Mouse (Mus musculus) cerebellum, adult 2 months (tissue): ENCODE measurements around the gene Rhobtb1.

Experiments used
- CTCF ChIP-seq: fragments of 200-500 bp; IDR thresholded peaks from 2 replicates; pipeline ENCODE4 v1.5.1; 2011; ENCODE audit warnings: low read depth, mild to moderate bottlenecking, control low read depth, low read length, moderate library complexity, borderline replicate concordance; ENCODE audit not compliant: insufficient read depth
- POLR2A ChIP-seq: fragments of 200-500 bp; IDR thresholded peaks from 2 replicates; pipeline ENCODE4 v1.6.1; 2011; ENCODE audit warnings: low read length, control low read depth, borderline replicate concordance; ENCODE audit not compliant: insufficient read depth

GRCm38 (mm10) chr10:69295919-69296318, 144.7 kb downstream of the Rhobtb1 start:
- TF ChIP-seq CTCF (no peak), POLR2A (no peak)
